Mouse (Mus musculus) megakaryocyte, embryonic 14.5 days (primary cell): ENCODE measurements around the gene Ifi211. TPM values are rescaled to one million over a fixed set of nuclear protein-coding genes. Genes with fewer than 3 reads are reported as not detected.
"Not testable (repeated sequence)": the region's sequence is repeated elsewhere in the genome, so short reads cannot be mapped to it uniquely, and the experiment has no call there.

Experiments
- H3K27me3 ChIP-seq: replicated peaks from 2 replicates; pipeline ENCODE3; 2012; ENCODE audit warnings: inconsistent platforms
- H3K36me3 ChIP-seq: replicated peaks from 2 replicates; pipeline ENCODE3; 2012; ENCODE audit warnings: low read length, inconsistent platforms, mixed read lengths
- H3K4me1 ChIP-seq: 2 replicates; pipeline ENCODE4 v1.6.1; 2012; ENCODE audit warnings: inconsistent platforms
- H3K4me3 ChIP-seq: replicated peaks from 2 replicates; pipeline ENCODE3; 2012; ENCODE audit warnings: moderate library complexity, mild to moderate bottlenecking, inconsistent platforms
- H3K9me3 ChIP-seq: 2 replicates; pipeline ENCODE4 v1.6.1; 2012; ENCODE audit warnings: inconsistent platforms
- FLI1 ChIP-seq: IDR thresholded peaks from 2 replicates; pipeline ENCODE4 v1.6.1; 2012; ENCODE audit warnings: low read length, inconsistent platforms, mixed read lengths
- GATA1 ChIP-seq: IDR thresholded peaks from 3 replicates; pipeline ENCODE4 v1.6.1; 2012; ENCODE audit warnings: mixed read lengths, low read length, inconsistent platforms, borderline replicate concordance
- polyA plus RNA-seq: library from polyadenylated mRNA; stranded (reverse); fragments of >175 nt; gene quantifications from 2 replicates; pipeline ENCODE4 v1.2.3, GENCODE M21; 2012; ENCODE audit warnings: low replicate concordance; ENCODE audit not compliant: insufficient read depth

Gene Ifi211
- polyA plus RNA-seq, 1 experiment = 0.25 TPM

DNA sequence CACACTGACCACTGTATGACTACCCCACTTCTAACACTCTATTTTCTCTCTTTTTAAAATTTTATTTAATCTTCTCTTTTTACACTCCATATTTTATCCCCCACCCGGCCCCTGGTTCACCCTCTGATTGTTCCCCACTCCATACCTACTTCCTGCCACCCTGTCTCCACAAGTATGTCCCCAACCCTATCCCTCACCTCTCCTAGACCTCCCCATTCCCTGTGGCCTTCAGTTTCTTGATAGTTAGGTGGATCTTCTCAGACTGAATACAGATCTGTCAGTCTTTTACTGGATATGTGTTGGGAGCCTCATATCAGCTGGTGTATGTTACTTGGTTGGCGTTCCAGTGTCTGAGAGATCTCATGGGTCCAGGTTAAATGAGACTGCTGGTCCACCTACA lies 1.7 kb upstream of the Ifi211 start:
- no peaks in the 10 kb centered on the region for H3K36me3 ChIP-seq
- no peaks in the 10 kb centered on the region for H3K27me3 ChIP-seq
- no peak overlapping the region for H3K4me3 ChIP-seq
- no peaks in the 10 kb centered on the region for H3K9me3 ChIP-seq
- H3K4me1 ChIP-seq = peaks cover 10% of the 10 kb centered on the region; the same call in 1 of the 2 replicates
- no peak for TF ChIP-seq FLI1
- no peak for TF ChIP-seq GATA1

DNA sequence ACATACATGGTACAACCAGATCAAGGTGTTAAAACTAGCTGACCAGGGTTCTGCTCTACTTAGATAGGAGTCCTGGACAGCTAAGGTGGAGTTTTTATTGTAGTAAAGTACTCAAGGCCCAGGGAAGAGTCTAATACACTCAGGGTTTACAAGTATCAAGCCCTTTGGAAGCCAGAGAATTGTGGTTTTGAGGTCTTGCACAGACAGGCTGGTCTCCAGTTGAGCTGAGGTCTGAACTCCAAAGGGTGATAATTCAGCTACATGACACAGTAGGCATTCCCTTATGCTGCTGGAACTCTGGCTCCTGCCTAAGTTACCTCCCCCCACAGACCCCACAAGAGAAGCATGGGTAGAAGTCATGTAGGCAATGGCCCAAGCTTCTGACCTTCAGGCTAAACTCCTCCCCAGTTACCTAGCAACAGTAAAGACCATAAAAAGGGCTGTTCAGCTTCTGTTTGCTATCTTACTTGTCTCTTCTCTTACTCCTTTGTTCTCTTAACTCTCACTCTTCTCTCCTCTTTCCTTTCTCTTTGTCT lies 478 bp upstream of the Ifi211 start:
- H3K4me1 ChIP-seq = peaks cover 10% of the 10 kb centered on the region; the same call in 1 of the 2 replicates
- not testable (repeated sequence) for H3K36me3 ChIP-seq, H3K27me3 ChIP-seq, H3K9me3 ChIP-seq, H3K4me3 ChIP-seq

DNA sequence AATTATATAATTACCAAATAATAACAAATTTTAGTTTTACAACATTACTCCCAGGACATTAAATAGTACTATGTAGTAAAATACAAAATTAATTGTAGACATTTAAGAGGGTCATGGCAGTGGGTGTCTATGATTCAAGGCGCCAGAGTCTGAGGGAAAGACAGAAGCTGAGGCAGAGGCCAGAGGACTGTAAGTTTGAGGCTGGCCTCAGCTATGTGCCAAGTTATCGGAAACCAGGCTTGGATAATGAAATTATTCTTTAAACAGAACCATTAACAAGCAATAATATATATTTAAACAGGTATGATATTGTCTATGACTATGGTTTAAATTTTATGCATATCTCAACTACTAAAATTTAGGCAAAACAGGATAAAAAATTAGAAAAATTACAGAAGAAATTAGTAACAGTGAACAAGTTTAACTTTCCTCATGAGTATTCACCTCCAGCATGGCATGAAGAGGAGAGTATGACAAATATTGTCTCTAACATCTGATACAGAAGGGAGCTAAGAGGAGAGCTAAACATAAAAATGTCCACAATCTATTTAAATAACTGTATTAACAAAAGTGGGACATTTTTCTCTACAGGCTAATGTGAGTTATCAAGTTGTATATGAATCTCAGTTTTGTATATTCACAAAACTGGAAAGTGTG lies 910 bp downstream of the Ifi211 start:
- Histone ChIP-seq H3K4me3 (no peak overlapping the region), H3K36me3 (no peaks in the 10 kb centered on the region), H3K4me1 (peaks cover 10% of the 10 kb centered on the region; the same call in 1 of the 2 replicates), H3K9me3 (no peaks in the 10 kb centered on the region), H3K27me3 (no peaks in the 10 kb centered on the region)
- no peak for TF ChIP-seq GATA1
- TF ChIP-seq FLI1 = no peak

DNA sequence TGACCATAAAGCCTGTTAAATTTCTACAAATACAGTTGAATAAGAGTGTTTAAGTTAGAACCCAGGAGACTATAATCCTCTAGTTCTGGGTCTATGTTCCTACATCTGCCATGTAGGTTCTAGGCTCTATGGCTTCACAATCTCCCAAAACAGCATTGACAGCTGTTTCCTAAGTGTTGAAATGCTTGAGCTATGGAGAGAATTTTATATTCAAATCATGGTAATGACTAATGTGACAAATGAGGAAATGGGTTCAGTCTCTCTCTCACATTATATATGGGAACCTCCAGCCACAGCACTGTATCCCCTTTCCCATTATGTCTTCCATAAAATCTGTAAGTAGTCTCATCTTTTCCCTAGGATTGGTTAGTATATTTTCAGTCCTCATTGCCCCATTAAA lies 4.5 kb downstream of the Ifi211 start:
- not testable (repeated sequence) for H3K36me3 ChIP-seq, H3K27me3 ChIP-seq, H3K4me1 ChIP-seq, H3K9me3 ChIP-seq, H3K4me3 ChIP-seq

DNA sequence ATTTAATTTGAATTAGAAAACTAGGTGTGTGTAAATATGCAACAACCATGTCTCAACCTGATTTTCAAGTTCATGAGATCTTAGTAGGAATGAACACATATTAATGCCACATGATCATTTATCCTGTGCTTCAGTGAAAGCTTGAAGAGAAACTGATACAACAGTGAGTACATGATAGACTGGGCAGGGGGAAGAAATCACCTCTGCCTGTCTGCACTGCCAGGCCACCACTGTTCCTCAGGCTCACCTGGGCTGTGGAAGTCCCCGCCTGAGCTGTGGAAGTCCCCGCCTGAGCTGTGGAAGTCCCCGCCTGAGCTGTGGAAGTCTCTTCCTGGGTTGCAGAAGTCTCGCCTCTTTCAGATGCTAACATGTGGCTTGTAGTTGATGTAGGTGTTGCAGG lies 7.0 kb downstream of the Ifi211 start:
- not testable (repeated sequence) for H3K4me1 ChIP-seq, H3K36me3 ChIP-seq, H3K4me3 ChIP-seq, H3K27me3 ChIP-seq, H3K9me3 ChIP-seq

DNA sequence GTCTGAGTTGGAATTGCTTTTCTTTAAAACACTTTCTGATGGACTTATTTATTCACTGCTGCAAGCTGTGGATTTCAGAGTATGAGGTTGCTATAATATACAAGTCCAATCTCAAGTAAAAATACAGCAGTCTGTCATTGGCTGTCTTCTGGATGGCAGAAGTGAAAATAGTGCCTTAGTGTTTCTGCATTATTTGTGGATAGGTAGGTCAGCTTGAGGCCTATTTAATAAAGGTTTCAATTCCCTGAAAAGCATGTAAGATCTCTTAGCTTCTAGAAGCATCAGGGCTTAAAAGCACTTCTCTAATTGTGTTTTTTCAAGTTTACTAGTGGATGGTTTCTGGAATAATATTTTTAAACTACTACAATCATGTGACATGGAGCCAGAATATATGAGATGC lies 23.1 kb downstream of the Ifi211 start:
- not testable (repeated sequence) for H3K4me1 ChIP-seq, H3K27me3 ChIP-seq, H3K9me3 ChIP-seq, H3K36me3 ChIP-seq, H3K4me3 ChIP-seq

DNA sequence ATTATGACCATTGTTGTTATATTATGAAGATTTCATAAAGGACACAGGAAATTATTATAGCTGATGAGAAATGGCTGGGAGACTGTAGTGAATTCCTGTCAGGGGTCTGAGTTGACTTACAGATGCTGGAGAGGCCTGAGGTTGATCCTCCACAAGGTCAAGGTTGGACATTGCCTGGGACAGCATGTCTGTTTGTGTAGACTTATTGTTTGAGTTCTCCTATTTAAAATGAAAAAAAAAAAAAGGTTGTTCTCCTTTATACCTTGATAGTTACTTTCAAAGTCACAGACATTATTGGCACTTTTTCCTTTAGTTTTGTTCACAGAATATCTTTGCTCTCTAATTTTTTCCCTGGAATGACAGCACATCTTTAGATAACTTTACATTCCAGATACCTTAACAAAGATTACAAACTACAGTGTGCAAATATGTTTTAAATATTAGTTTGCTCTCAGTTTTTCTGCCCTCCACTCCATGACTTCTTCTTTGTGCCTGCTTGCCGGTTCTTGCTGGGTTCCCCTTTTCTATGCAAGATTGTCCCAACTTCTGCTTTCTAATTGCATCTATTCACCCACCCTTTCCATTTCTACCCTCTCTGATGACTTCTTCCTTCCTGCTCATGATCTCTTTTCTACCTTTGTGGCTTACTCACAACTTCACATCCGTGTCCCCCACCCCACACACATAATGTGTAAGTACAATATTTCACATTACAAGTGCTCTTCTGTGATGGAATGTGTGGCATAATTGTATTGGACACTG lies 25.6 kb downstream of the Ifi211 start:
- H3K4me3 ChIP-seq, H3K36me3 ChIP-seq: not testable (repeated sequence)

DNA sequence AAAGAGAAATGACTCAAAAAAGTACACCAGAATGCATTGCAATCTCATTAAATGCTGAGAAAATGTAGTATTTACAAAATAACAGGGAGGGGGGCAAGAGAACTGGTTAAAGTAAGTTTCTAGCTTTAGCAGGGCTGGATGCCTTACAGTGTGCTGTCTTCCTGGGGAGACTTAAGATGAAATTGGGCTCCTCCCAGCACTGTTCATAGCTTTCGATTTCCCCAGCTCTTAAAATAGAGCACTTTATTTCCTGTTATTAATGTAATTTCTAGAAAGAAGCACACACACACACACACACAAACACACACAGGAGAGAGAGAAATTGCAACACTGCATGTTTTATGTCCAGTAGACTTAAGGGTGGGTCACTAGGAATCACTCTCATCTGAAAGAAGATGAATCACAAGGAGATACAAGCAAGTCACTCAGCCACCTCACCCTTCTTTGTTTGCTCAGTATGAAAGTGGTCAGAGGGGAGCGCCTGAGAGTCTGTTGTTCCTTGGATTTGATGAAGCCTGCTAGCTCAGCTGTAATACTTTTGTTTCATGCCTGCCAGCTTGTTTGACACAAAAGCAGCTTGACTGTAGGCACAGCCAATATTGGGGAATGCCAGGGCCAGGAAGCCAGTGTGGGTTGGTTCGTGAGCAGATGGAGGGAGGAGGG lies 32.7 kb downstream of the Ifi211 start:
- not testable (repeated sequence) for H3K4me1 ChIP-seq, H3K27me3 ChIP-seq, H3K36me3 ChIP-seq, H3K9me3 ChIP-seq
- H3K4me3 ChIP-seq = peak overlapping the region; percentile 84

More for the DNA sequence above, 25.6 kb downstream of the Ifi211 start:
- H3K9me3 ChIP-seq, H3K27me3 ChIP-seq, H3K4me1 ChIP-seq: not testable (repeated sequence)

DNA sequence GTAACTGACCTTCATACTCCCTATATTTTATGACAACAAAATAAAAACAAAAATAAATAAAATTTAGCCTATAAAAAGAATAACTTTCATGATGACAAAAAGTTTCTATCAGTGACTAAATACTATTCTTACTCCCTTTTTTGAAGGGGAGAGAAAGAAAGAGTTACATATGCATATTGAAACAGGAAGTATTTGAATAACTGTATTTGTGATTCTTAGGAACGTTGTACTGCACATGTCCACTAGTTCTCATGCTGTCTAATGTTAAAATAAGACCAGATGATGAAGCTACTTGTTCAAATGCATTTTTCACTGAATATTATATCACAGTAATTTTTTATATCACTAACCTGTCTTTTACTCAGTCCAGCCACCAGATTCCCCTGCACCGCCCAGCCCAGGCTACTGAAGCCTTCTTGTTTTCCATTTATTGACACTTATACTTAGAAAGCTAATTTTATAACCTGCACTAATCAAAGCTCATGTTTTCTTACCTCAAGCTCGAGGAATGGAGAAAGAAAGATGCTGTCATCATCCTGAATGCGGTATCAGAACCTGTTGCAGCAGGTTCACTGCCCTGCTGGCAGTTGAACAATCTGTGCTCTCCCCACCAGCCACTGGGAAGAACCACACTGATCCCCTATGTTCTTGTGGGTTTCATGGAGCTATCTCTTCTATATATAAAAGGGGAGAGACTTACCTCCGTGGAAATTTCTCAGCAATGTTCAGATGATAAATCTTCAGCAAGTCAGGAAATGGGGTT lies 33.4 kb downstream of the Ifi211 start:
- H3K9me3 ChIP-seq, H3K27me3 ChIP-seq, H3K36me3 ChIP-seq, H3K4me1 ChIP-seq: not testable (repeated sequence)
- H3K4me3 ChIP-seq = peak overlapping the region; percentile 81

DNA sequence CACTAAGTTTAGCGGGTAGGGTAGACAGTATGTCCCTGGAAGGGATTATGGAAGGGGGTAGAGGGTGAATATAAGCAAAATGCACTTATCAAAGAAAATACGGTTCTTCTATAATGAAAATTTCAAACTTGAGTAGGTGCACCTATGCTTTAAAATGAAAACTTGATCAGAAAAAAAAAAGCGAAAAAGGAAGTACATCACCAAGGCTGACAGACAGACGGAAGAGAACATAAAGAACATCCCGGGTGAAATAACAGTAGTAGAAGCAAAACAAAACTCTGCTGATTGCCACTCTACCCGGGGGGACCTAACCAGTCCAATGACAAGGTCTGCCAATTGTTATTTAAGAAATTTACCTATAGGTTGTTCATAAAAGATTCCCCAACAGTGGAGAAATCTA lies 34.6 kb downstream of the Ifi211 start:
- not testable (repeated sequence) for H3K4me1 ChIP-seq, H3K36me3 ChIP-seq, H3K9me3 ChIP-seq, H3K27me3 ChIP-seq
- H3K4me3 ChIP-seq = peak overlapping the region; percentile 59

DNA sequence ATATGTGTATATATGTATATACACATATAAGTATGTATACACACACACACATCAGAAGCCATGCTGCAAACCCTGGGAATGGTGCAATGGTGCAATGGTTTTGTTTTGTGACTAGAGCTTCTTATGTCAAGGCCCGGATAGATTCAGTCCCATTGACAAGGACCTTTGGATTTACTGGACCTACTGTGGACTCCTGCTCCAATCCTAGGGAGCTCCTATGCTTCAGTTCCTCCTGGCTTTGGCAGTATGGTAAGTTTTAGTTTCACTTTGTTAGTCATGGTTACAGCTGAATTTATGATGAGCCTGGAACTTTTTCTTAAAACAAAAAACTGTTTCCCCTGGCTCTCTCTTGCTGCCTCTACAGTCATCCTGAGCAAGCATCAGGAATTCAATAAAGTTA lies 35.7 kb downstream of the Ifi211 start:
- H3K27me3 ChIP-seq, H3K9me3 ChIP-seq, H3K4me1 ChIP-seq, H3K36me3 ChIP-seq: not testable (repeated sequence)
- H3K4me3 ChIP-seq = peak overlapping the region; percentile 23

DNA sequence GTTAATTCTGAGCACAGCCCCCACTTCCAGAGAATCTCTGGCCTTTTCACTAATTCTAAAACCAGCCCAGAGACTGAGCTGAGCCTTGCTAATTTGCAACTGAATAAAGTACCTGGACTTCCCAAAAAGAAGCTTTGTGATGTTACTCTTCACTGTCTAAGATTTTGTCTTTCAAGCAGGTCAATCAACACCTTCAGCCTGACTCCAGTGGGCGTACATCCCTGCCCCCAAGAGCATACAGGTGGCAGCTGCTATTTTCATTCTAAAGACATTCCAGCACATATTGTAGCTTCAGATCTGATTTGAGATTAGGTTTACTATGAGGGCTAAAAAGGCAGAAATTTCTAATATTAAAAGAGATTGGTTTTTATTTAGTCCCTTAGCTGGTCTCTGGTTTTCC lies 44.3 kb downstream of the Ifi211 start:
- not testable (repeated sequence) for H3K27me3 ChIP-seq, H3K9me3 ChIP-seq
- peaks cover 13% of the 10 kb centered on the region for H3K36me3 ChIP-seq

More for the DNA sequence above, 44.3 kb downstream of the Ifi211 start:
- not testable (repeated sequence) for H3K4me3 ChIP-seq, H3K4me1 ChIP-seq
